Mouse (Mus musculus) myocyte (in vitro differentiated cells): ENCODE results near the gene Agfg2.

ENCODE experiments used
- CEBPB ChIP-seq: IDR thresholded peaks from 2 replicates; pipeline ENCODE4 v1.6.1; 2011; ENCODE audit warnings: mild to moderate bottlenecking, moderate library complexity; ENCODE audit not compliant: poor library complexity, insufficient read depth, severe bottlenecking
- E2F4 ChIP-seq: IDR thresholded peaks from one replicate; pipeline ENCODE4 v1.6.1; 2011; ENCODE audit warnings: mild to moderate bottlenecking, control low read depth, moderate library complexity; ENCODE audit not compliant: insufficient read depth
- MAX ChIP-seq: IDR thresholded peaks from one replicate; pipeline ENCODE4 v1.6.1; 2011; ENCODE audit warnings: low read depth, mild to moderate bottlenecking, control low read depth
- MYOD1 ChIP-seq, 3 experiments: IDR thresholded peaks; one replicate each; pipeline ENCODE4 v1.6.1; 2011; ENCODE audit warnings: control low read depth in 2 of 3, low read depth in 2 of 3, mild to moderate bottlenecking in 2 of 3, moderate library complexity in 1 of 3; ENCODE audit not compliant: insufficient read length in 2 of 3, control insufficient read depth in 1 of 3
- MYOG ChIP-seq, 3 experiments: IDR thresholded peaks; one replicate each; pipeline ENCODE4 v1.6.1; 2011; ENCODE audit warnings: control low read depth in 2 of 3, low read depth in 2 of 3, mild to moderate bottlenecking in 2 of 3; ENCODE audit not compliant: insufficient read length in 2 of 3, control insufficient read depth in 1 of 3, insufficient read depth in 1 of 3
- POLR2A ChIP-seq: IDR thresholded peaks from one replicate; pipeline ENCODE4 v1.6.1; 2011; ENCODE audit warnings: low read depth, mild to moderate bottlenecking, control low read depth, moderate library complexity; ENCODE audit not compliant: insufficient read length
- POLR2AphosphoS2 ChIP-seq: IDR thresholded peaks from one replicate; pipeline ENCODE4 v1.6.1; 2011; ENCODE audit warnings: low read depth, control low read depth; ENCODE audit not compliant: insufficient read length
- SRF ChIP-seq: IDR thresholded peaks from one replicate; pipeline ENCODE4 v1.6.1; 2011; ENCODE audit warnings: low read depth; ENCODE audit not compliant: control insufficient read depth, insufficient read length
- TCF12 ChIP-seq: IDR thresholded peaks from one replicate; pipeline ENCODE4 v1.6.1; 2011; ENCODE audit warnings: mild to moderate bottlenecking, control low read depth; ENCODE audit not compliant: poor library complexity, insufficient read depth, severe bottlenecking
- TCF3 ChIP-seq: IDR thresholded peaks from one replicate; pipeline ENCODE4 v1.6.1; 2011; ENCODE audit warnings: low read depth, control low read depth; ENCODE audit not compliant: insufficient read length
- USF1 ChIP-seq: IDR thresholded peaks from one replicate; pipeline ENCODE4 v1.6.1; 2011; ENCODE audit warnings: low read depth, mild to moderate bottlenecking, control low read depth, moderate library complexity

- peak; percentile 43 for TF ChIP-seq POLR2A
- no peak for TF ChIP-seq MAX
- TF ChIP-seq MYOG (IDR thresholded peaks at IDR 0.05; ENCODE audit: control insufficient read depth in 1 of 3, insufficient read depth in 1 of 3, insufficient read length in 2 of 3, low read depth in 2 of 3) = no peak
- no peak for TF ChIP-seq CEBPB
- TF ChIP-seq USF1 = no peak
- no peak for TF ChIP-seq MYOD1 (IDR thresholded peaks at IDR 0.05; ENCODE audit: control insufficient read depth in 1 of 3, insufficient read length in 2 of 3, low read depth in 2 of 3)
- no peak for TF ChIP-seq E2F4
- peak; percentile 60 for TF ChIP-seq POLR2AphosphoS2
- TF ChIP-seq TCF12 = peak; percentile 9
- no peak for TF ChIP-seq TCF3
- TF ChIP-seq SRF = no peak
Observed at GRCm38 (mm10) chr5:137610548-137611244, 73.8 kb downstream of the Agfg2 start.
